Mouse (Mus musculus): ENCODE measurements at regions not wholly inside any gene's neighbourhood (a gene's known extent, or its start where the extent isn't known, plus 50 kb on each side); places are given as distances from the start of the nearest gene placed in this dataset.
"Not testable (repeated sequence)": the region's sequence is repeated elsewhere in the genome, so short reads cannot be mapped to it uniquely, and the experiment has no call there.

GRCm38 (mm10) chr12:79988401-79989358 lies 124.1 kb downstream of the Zfp36l1 start:
- peaks cover 47% of the 10 kb centered on the region for H3K4me1 ChIP-seq (replicated peaks; ENCODE audit: insufficient read depth, low read length)
- peak overlapping the region; percentile 47; the same call in 1 of the 2 replicates for H3K27ac ChIP-seq
- no peak for TF ChIP-seq CTCF (IDR thresholded peaks at IDR 0.05; ENCODE audit: low read depth)
- H3K27me3 ChIP-seq (ENCODE audit: insufficient read depth, low read length) = no peaks in the 10 kb centered on the region
- DNase-seq (ENCODE audit: low spot score) (no peak), ATAC-seq (replicated peaks; ENCODE audit: low FRiP score, low read depth) (no peak)
- no peak overlapping the region for H3K9ac ChIP-seq (ENCODE audit: low read depth, low read length)
- no peak overlapping the region for H3K4me3 ChIP-seq (replicated peaks; ENCODE audit: low read depth, low read length)
- WGBS = 71% methylated on average over 11 of the region's 11 CpGs
- no peak overlapping the region for H3K4me2 ChIP-seq (ENCODE audit: low read length)
- H3K36me3 ChIP-seq (ENCODE audit: insufficient read depth, low read length) = no peaks in the 10 kb centered on the region
- H3K9me3 ChIP-seq (replicated peaks; ENCODE audit: low read length) = no peaks in the 10 kb centered on the region

- Histone ChIP-seq H3K36me3 (ENCODE audit: insufficient read depth, low read length) (no peaks in the 10 kb centered on the region), H3K27me3 (ENCODE audit: insufficient read depth, low read length) (no peaks in the 10 kb centered on the region), H3K4me1 (replicated peaks; ENCODE audit: insufficient read depth, low read length) (peaks cover 37% of the 10 kb centered on the region), H3K9me3 (replicated peaks; ENCODE audit: low read length) (no peaks in the 10 kb centered on the region), H3K9ac (ENCODE audit: low read depth, low read length) (no peak overlapping the region), H3K27ac (peak overlapping the region; percentile 38; the same call in 1 of the 2 replicates), H3K4me3 (replicated peaks; ENCODE audit: low read depth, low read length) (no peak overlapping the region), H3K4me2 (ENCODE audit: low read length) (no peak overlapping the region)
- no peak for ATAC-seq (replicated peaks; ENCODE audit: low FRiP score, low read depth)
- DNase-seq (ENCODE audit: low spot score) = peak; percentile 71
- no peak for TF ChIP-seq CTCF (IDR thresholded peaks at IDR 0.05; ENCODE audit: low read depth)
- WGBS = 28% methylated on average over 9 of the region's 9 CpGs
These were observed 126.4 kb downstream of the Zfp36l1 start for GRCm38 (mm10) chr12:79986241-79986976.

- no peaks in the 10 kb centered on the region for H3K9me3 ChIP-seq (replicated peaks; ENCODE audit: low read length)
- DNase-seq (ENCODE audit: low spot score) = no peak
- peaks cover 33% of the 10 kb centered on the region for H3K4me1 ChIP-seq (replicated peaks; ENCODE audit: insufficient read depth, low read length)
- 79% methylated on average over 5 of the region's 5 CpGs for WGBS
- H3K36me3 ChIP-seq (ENCODE audit: insufficient read depth, low read length) = no peaks in the 10 kb centered on the region
- no peaks in the 10 kb centered on the region for H3K27me3 ChIP-seq (ENCODE audit: insufficient read depth, low read length)
- ATAC-seq (replicated peaks; ENCODE audit: low FRiP score, low read depth) = no peak
- H3K4me2 ChIP-seq (ENCODE audit: low read length) = no peak overlapping the region
- no peak overlapping the region for H3K4me3 ChIP-seq (replicated peaks; ENCODE audit: low read depth, low read length)
- H3K9ac ChIP-seq (ENCODE audit: low read depth, low read length) = no peak overlapping the region
- H3K27ac ChIP-seq = no peak overlapping the region
- no peak for TF ChIP-seq CTCF (IDR thresholded peaks at IDR 0.05; ENCODE audit: low read depth)
These were observed 127.6 kb downstream of the Zfp36l1 start for GRCm38 (mm10) chr12:79984985-79985747.

GRCm38 (mm10) chr12:79984025-79984790 lies 128.6 kb downstream of the Zfp36l1 start:
- Histone ChIP-seq H3K4me3 (replicated peaks; ENCODE audit: low read depth, low read length) (no peak overlapping the region), H3K36me3 (ENCODE audit: insufficient read depth, low read length) (no peaks in the 10 kb centered on the region), H3K27me3 (ENCODE audit: insufficient read depth, low read length) (no peaks in the 10 kb centered on the region), H3K27ac (no peak overlapping the region), H3K4me1 (replicated peaks; ENCODE audit: insufficient read depth, low read length) (peaks cover 24% of the 10 kb centered on the region), H3K4me2 (ENCODE audit: low read length) (no peak overlapping the region), H3K9ac (ENCODE audit: low read depth, low read length) (no peak overlapping the region), H3K9me3 (replicated peaks; ENCODE audit: low read length) (no peaks in the 10 kb centered on the region)
- TF ChIP-seq CTCF (IDR thresholded peaks at IDR 0.05; ENCODE audit: low read depth) = no peak
- ATAC-seq (replicated peaks; ENCODE audit: low FRiP score, low read depth) = no peak
- no peak for DNase-seq (ENCODE audit: low spot score)
- 46% methylated on average over 10 of the region's 10 CpGs for WGBS

GRCm38 (mm10) chr12:79983232-79983631 lies 129.6 kb downstream of the Zfp36l1 start:
- Histone ChIP-seq H3K9me3 (replicated peaks; ENCODE audit: low read length) (no peaks in the 10 kb centered on the region), H3K4me2 (ENCODE audit: low read length) (no peak overlapping the region), H3K27me3 (ENCODE audit: insufficient read depth, low read length) (no peaks in the 10 kb centered on the region), H3K36me3 (ENCODE audit: insufficient read depth, low read length) (no peaks in the 10 kb centered on the region), H3K9ac (ENCODE audit: low read depth, low read length) (no peak overlapping the region), H3K27ac (no peak overlapping the region), H3K4me3 (replicated peaks; ENCODE audit: low read depth, low read length) (no peak overlapping the region), H3K4me1 (replicated peaks; ENCODE audit: insufficient read depth, low read length) (peaks cover 20% of the 10 kb centered on the region)
- DNase-seq (ENCODE audit: low spot score) (no peak), ATAC-seq (replicated peaks; ENCODE audit: low FRiP score, low read depth) (no peak)
- 79% methylated on average over 6 of the region's 6 CpGs for WGBS
- TF ChIP-seq CTCF (IDR thresholded peaks at IDR 0.05; ENCODE audit: low read depth) = no peak

GRCm38 (mm10) chr12:79982497-79982896 lies 130.3 kb downstream of the Zfp36l1 start:
- H3K4me1 ChIP-seq (replicated peaks; ENCODE audit: insufficient read depth, low read length) = peaks cover 20% of the 10 kb centered on the region
- not testable (repeated sequence) for H3K27me3 ChIP-seq (ENCODE audit: insufficient read depth, low read length); H3K9me3 ChIP-seq (replicated peaks; ENCODE audit: low read length); H3K27ac ChIP-seq; H3K9ac ChIP-seq (ENCODE audit: low read depth, low read length); ATAC-seq (replicated peaks; ENCODE audit: low FRiP score, low read depth); H3K4me2 ChIP-seq (ENCODE audit: low read length); H3K36me3 ChIP-seq (ENCODE audit: insufficient read depth, low read length); H3K4me3 ChIP-seq (replicated peaks; ENCODE audit: low read depth, low read length); DNase-seq (ENCODE audit: low spot score)
- WGBS = 67% methylated on average over 1 of the region's 1 CpGs

All from kidney, postnatal 0 days (tissue).